Mouse (Mus musculus) natural killer cell, adult 2 months (primary cell): ENCODE results near the gene Ebi3.

ENCODE experiments used
- DNase-seq, 2 experiments: peaks; one replicate each; pipeline ENCODE4 v3.0.0; 2022; ENCODE audit warnings: low spot score in 2 of 2

The Ebi3 gene

GRCm38 (mm10) chr17:56003000-56003399, 50.6 kb downstream of the Ebi3 start:
- no peak for DNase-seq

- no peak for DNase-seq
These were observed 53.1 kb downstream of the Ebi3 start, which contains the start of the genes Stap2 and Mpnd for GRCm38 (mm10) chr17:56005415-56006061. Gene Stap2, minus strand, starts transcription at chr17:56005584. Gene Mpnd, plus strand, starts transcription at chr17:56005711.
